21 mouse cellular contexts compared by ENCODE assay signal in genomic region chr5:148575163-148575562, GRCm38 (mm10). TPM values are rescaled to one million over a fixed set of nuclear protein-coding genes. Genes with fewer than 3 reads are reported as not detected.
DNase-seq lines count a peak whose midpoint lies in the region; ATAC-seq and TF ChIP-seq lines count a peak whose summit lies in the region.
"Had no signal": no experiment of that assay in that cellular context is flagged by ENCODE, and none has a peak within 500 bp of the region (broad histone marks: within the 10 kb centered on the region; RNA-seq: fewer than 3 reads in every experiment).

No protein-coding gene starts in this region.

- TF ChIP-seq POLR2A in lung, adult 2 months (IDR thresholded peaks at IDR 0.05; ENCODE audit: borderline replicate concordance, extremely low read depth, low read depth, low read length): no peak
- no peak for TF ChIP-seq POLR2A in MEL (IDR thresholded peaks at IDR 0.05; ENCODE audit: control insufficient read depth in 1 of 2, insufficient read depth in 1 of 2, low read depth in 1 of 2, low read length in 2 of 2, poor library complexity in 1 of 2)

- no peaks in the 10 kb centered on the region for H3K27me3 ChIP-seq in intestine, postnatal 0 days (replicated peaks; ENCODE audit: control insufficient read depth, insufficient read depth, low read length)
- no peaks in the 10 kb centered on the region for H3K27me3 ChIP-seq in intestine, embryonic 15.5 days (replicated peaks)
- no peaks in the 10 kb centered on the region for H3K27me3 ChIP-seq in lung, embryonic 14.5 days (ENCODE audit: insufficient read depth, low read length)
- peaks cover 0 to 1% of the 10 kb centered on the region in 2 experiments; a peak in 1 of 4 replicates for H3K27me3 ChIP-seq in MEL (ENCODE audit: control insufficient read depth in 1 of 2, insufficient read depth in 2 of 2, low read length in 2 of 2)
- no peaks in the 10 kb centered on the region for H3K27me3 ChIP-seq in heart, embryonic 16.5 days (ENCODE audit: control insufficient read depth, insufficient read depth, low read length)
- H3K27me3 ChIP-seq: forebrain, embryonic 12.5 days; limb, embryonic 13.5 days; lung, embryonic 15.5 days; neural tube, embryonic 13.5 days had no signal

- no peak for TF ChIP-seq RAD21 in MEL (IDR thresholded peaks at IDR 0.05; ENCODE audit: low read depth, low read length)

- no peak for ATAC-seq in intestine, postnatal 0 days
- ATAC-seq in intestine, embryonic 15.5 days: no peak
- ATAC-seq in lung, embryonic 14.5 days (ENCODE audit: insufficient read depth): no peak
- ATAC-seq in heart, embryonic 16.5 days (replicated peaks; ENCODE audit: extremely low read depth, insufficient read depth, low FRiP score): no peak
- ATAC-seq: CD4-positive, CD25-positive, alpha-beta regulatory T cell, adult 4 months; hindbrain, postnatal 0 days had no signal

- DNase-seq in lung, embryonic 14.5 days: peak; percentile 25
- DNase-seq in lung, adult 2 months: no peak
- no peak for DNase-seq in MEL (ENCODE audit: low read depth, low spot score)
- no peak for DNase-seq in left cerebral cortex, postnatal 36 days (ENCODE audit: low spot score in 2 of 2)
- DNase-seq in ovary, postnatal 14 days (ENCODE audit: low spot score): no peak
- DNase-seq: adrenal gland, adult 2 months; cerebellum, adult 9-11 months; embryo, embryonic 11 days; gastrocnemius, postnatal 14 days; kidney, postnatal 25 days; layer of hippocampus, adult 9-11 months; right cerebral cortex, postnatal 25 days had no signal

- no peaks in the 10 kb centered on the region for H3K36me3 ChIP-seq in intestine, postnatal 0 days (ENCODE audit: control insufficient read depth, insufficient read depth)
- no peaks in the 10 kb centered on the region for H3K36me3 ChIP-seq in intestine, embryonic 15.5 days
- no peaks in the 10 kb centered on the region for H3K36me3 ChIP-seq in lung, embryonic 14.5 days (ENCODE audit: insufficient read depth)
- no peaks in the 10 kb centered on the region for H3K36me3 ChIP-seq in MEL (ENCODE audit: control insufficient read depth in 1 of 2, insufficient read depth in 2 of 2, low read length in 2 of 2)
- no peaks in the 10 kb centered on the region for H3K36me3 ChIP-seq in heart, embryonic 16.5 days (ENCODE audit: control insufficient read depth, insufficient read depth)
- H3K36me3 ChIP-seq: forebrain, embryonic 12.5 days; limb, embryonic 13.5 days; lung, embryonic 15.5 days; neural tube, embryonic 13.5 days had no signal

- 0 out of 2 replicates have a peak overlapping the region, but pooled peaks have one; percentile 9 for H3K4me2 ChIP-seq in intestine, postnatal 0 days (replicated peaks; ENCODE audit: low read depth)
- H3K4me2 ChIP-seq in intestine, embryonic 15.5 days (replicated peaks): no peak overlapping the region
- H3K4me2 ChIP-seq in lung, embryonic 14.5 days: 0 out of 2 replicates have a peak overlapping the region, but pooled peaks have one; percentile 22
- H3K4me2 ChIP-seq in heart, embryonic 16.5 days (ENCODE audit: low read depth, low read length): peak overlapping the region; percentile 31
- H3K4me2 ChIP-seq: forebrain, embryonic 12.5 days; limb, embryonic 13.5 days; lung, embryonic 15.5 days; neural tube, embryonic 13.5 days had no signal

- H3K9me3 ChIP-seq in intestine, postnatal 0 days (ENCODE audit: control insufficient read depth): no peaks in the 10 kb centered on the region
- no peaks in the 10 kb centered on the region for H3K9me3 ChIP-seq in intestine, embryonic 15.5 days
- no peaks in the 10 kb centered on the region for H3K9me3 ChIP-seq in lung, embryonic 14.5 days (ENCODE audit: low read depth, low read length)
- H3K9me3 ChIP-seq in MEL (replicated peaks; ENCODE audit: insufficient read depth, low read length): no peaks in the 10 kb centered on the region
- H3K9me3 ChIP-seq in heart, embryonic 16.5 days (replicated peaks; ENCODE audit: control insufficient read depth, low read length): 0 out of 2 replicates have a peak, but pooled peaks cover 3% of the 10 kb centered on the region
- H3K9me3 ChIP-seq: forebrain, embryonic 12.5 days; lung, embryonic 15.5 days; neural tube, embryonic 13.5 days had no signal

- H3K4me3 ChIP-seq in intestine, postnatal 0 days (ENCODE audit: low read depth, low read length): no peak overlapping the region
- H3K4me3 ChIP-seq in intestine, embryonic 15.5 days (replicated peaks): no peak overlapping the region
- no peak overlapping the region for H3K4me3 ChIP-seq in lung, embryonic 14.5 days (ENCODE audit: low read depth, low read length)
- no peak overlapping the region for H3K4me3 ChIP-seq in lung, adult 2 months (replicated peaks; ENCODE audit: extremely low read depth, low read depth, low read length)
- peak overlapping the region; percentile 13 to 47; a peak in 2 of 4 replicates for H3K4me3 ChIP-seq in MEL (ENCODE audit: control insufficient read depth in 1 of 2, insufficient read depth in 1 of 2, low read depth in 2 of 2, low read length in 2 of 2)
- 0 out of 2 replicates have a peak overlapping the region, but pooled peaks have one; percentile 1 for H3K4me3 ChIP-seq in heart, embryonic 16.5 days (ENCODE audit: low read length)
- H3K4me3 ChIP-seq: forebrain, embryonic 12.5 days; limb, embryonic 13.5 days; lung, embryonic 15.5 days; neural tube, embryonic 13.5 days had no signal

- H3K9ac ChIP-seq in intestine, postnatal 0 days (ENCODE audit: low read depth, low read length): no peak overlapping the region
- H3K9ac ChIP-seq in intestine, embryonic 15.5 days: no peak overlapping the region
- no peak overlapping the region for H3K9ac ChIP-seq in lung, embryonic 14.5 days
- no peak overlapping the region for H3K9ac ChIP-seq in MEL (ENCODE audit: control insufficient read depth, low read depth, low read length, poor library complexity, severe bottlenecking)
- H3K9ac ChIP-seq in heart, embryonic 16.5 days (ENCODE audit: low read length): no peak overlapping the region
- H3K9ac ChIP-seq: forebrain, embryonic 12.5 days; limb, embryonic 13.5 days; lung, embryonic 15.5 days; neural tube, embryonic 13.5 days had no signal

- intact Hi-C loops in left cerebral cortex, postnatal 36 days (cut with DNase I): no loop called here

- WGBS in intestine, postnatal 0 days: 66% methylated on average over 5 of the region's 5 CpGs
- WGBS in intestine, embryonic 15.5 days: 66% methylated on average over 5 of the region's 5 CpGs
- 51% methylated on average over 5 of the region's 5 CpGs for WGBS in lung, embryonic 14.5 days
- 32% methylated on average over 5 of the region's 5 CpGs for WGBS in lung, adult 2 months
- WGBS in heart, embryonic 16.5 days: 32% methylated on average over 5 of the region's 5 CpGs

- no peak for TF ChIP-seq EP300 in MEL (IDR thresholded peaks at IDR 0.05; ENCODE audit: low read depth in 1 of 2, low read length in 2 of 2)

- no peaks in the 10 kb centered on the region for H3K79me2 ChIP-seq in MEL (ENCODE audit: control insufficient read depth, insufficient read depth, low read length, poor library complexity)

- H3K27ac ChIP-seq in intestine, postnatal 0 days (ENCODE audit: low read depth, low read length): no peak overlapping the region
- no peak overlapping the region for H3K27ac ChIP-seq in intestine, embryonic 15.5 days
- H3K27ac ChIP-seq in lung, embryonic 14.5 days (ENCODE audit: low read depth): no peak overlapping the region
- H3K27ac ChIP-seq in MEL (ENCODE audit: control insufficient read depth, low read depth, low read length): no peak overlapping the region
- H3K27ac ChIP-seq in heart, embryonic 16.5 days (ENCODE audit: low read length): no peak overlapping the region
- H3K27ac ChIP-seq: forebrain, embryonic 12.5 days; hindbrain, postnatal 0 days; limb, embryonic 13.5 days; lung, embryonic 15.5 days had no signal

- TF ChIP-seq CTCF in intestine, postnatal 0 days (IDR thresholded peaks at IDR 0.05; ENCODE audit: low read depth): no peak
- no peak for TF ChIP-seq CTCF in lung, embryonic 14.5 days (IDR thresholded peaks at IDR 0.05; ENCODE audit: low read depth)
- no peak for TF ChIP-seq CTCF in lung, adult 2 months (IDR thresholded peaks at IDR 0.05; ENCODE audit: insufficient read depth, low read length)
- TF ChIP-seq CTCF in MEL (IDR thresholded peaks at IDR 0.05 in 2 of 3, conservative IDR thresholded peaks at IDR 0.05 in 1 of 3; ENCODE audit: control insufficient read depth in 1 of 3, insufficient read depth in 1 of 3, low read depth in 2 of 3, low read length in 3 of 3, poor library complexity in 1 of 3, severe bottlenecking in 1 of 3): no peak

- H3K4me1 ChIP-seq in intestine, postnatal 0 days (replicated peaks; ENCODE audit: control insufficient read depth, insufficient read depth, low read length): peaks cover 3% of the 10 kb centered on the region; the same call in 1 of the 2 replicates
- no peaks in the 10 kb centered on the region for H3K4me1 ChIP-seq in intestine, embryonic 15.5 days (replicated peaks)
- peaks cover 3% of the 10 kb centered on the region; the same call in 1 of the 2 replicates for H3K4me1 ChIP-seq in lung, embryonic 14.5 days (ENCODE audit: insufficient read depth)
- 0 out of 2 replicates have a peak, but pooled peaks cover 2% of the 10 kb centered on the region for H3K4me1 ChIP-seq in lung, adult 2 months (ENCODE audit: control insufficient read depth, insufficient read depth, low read length)
- H3K4me1 ChIP-seq in MEL (ENCODE audit: control insufficient read depth in 1 of 2, insufficient read depth in 2 of 2, low read length in 2 of 2): peaks cover 0 to 6% of the 10 kb centered on the region in 2 experiments; a peak in 2 of 4 replicates
- peaks cover 4% of the 10 kb centered on the region for H3K4me1 ChIP-seq in heart, embryonic 16.5 days (ENCODE audit: control insufficient read depth, insufficient read depth, low read length)
- H3K4me1 ChIP-seq: lung, embryonic 15.5 days had no signal

TF ChIP-seq in MEL, 35 proteins besides CTCF, POLR2A, EP300 and RAD21 (continues in another document):
- TF ChIP-seq TAL1 (IDR thresholded peaks at IDR 0.05; ENCODE audit: low read length) (no peak), ELF1 (IDR thresholded peaks at IDR 0.05; ENCODE audit: low read depth, low read length) (no peak), ZC3H11A (IDR thresholded peaks at IDR 0.05; ENCODE audit: low read depth, low read length) (no peak), HCFC1 (IDR thresholded peaks at IDR 0.05; ENCODE audit: low read depth, low read length) (no peak), MAX (IDR thresholded peaks at IDR 0.05; ENCODE audit: low read length) (no peak), TCF12 (IDR thresholded peaks at IDR 0.05; ENCODE audit: low read depth, low read length) (no peak)

RNA-seq across cellular contexts. Expression of gene Ubl3, which starts 22.6 kb away (rescaled TPM):
- polyA plus RNA-seq in intestine, postnatal 0 days (2015; fragmentation: Nextera tagmentation; extraction: Ambion mirVana): 87.7 and 92.6 TPM in 2 replicates
- 79.9 and 82.9 TPM in 2 replicates for polyA plus RNA-seq in intestine, embryonic 15.5 days (2015; fragmentation: Nextera tagmentation; extraction: Ambion mirVana)
- 86.3 and 89.0 TPM in 2 replicates for polyA plus RNA-seq in lung, embryonic 14.5 days (2014; fragmentation: Nextera tagmentation; extraction: Ambion mirVana)
- 113 and 118 TPM in 2 replicates for polyA plus RNA-seq in lung, adult 2 months (2012; rRNA removed)
- 41.0 and 50.7 TPM in 2 replicates for total RNA-seq in MEL (2012; rRNA removed)
- 10 to 100 TPM in 1 of 2 experiments, not detected in 1; 59.0 TPM for polyA plus RNA-seq in MEL (2012; ENCODE audit: insufficient read depth in 1 of 2, insufficient read length in 2 of 2, low read depth in 1 of 2, low replicate concordance in 2 of 2, missing spikeins in 1 of 2)
- polyA plus RNA-seq in heart, embryonic 16.5 days (2015; fragmentation: Nextera tagmentation; extraction: Ambion mirVana): 60.2 and 70.9 TPM in 2 replicates
- 100 to 1,000 TPM; 236 to 271 TPM for total RNA-seq in left cerebral cortex, postnatal 36 days (2021)

Comparison
In these comparisons a context has a peak if more than half of its experiments do, and no peak if none do; other contexts are left out.
1. H3K4me3 ChIP-seq: peak in MEL (2 of 2) and heart, embryonic 16.5 days (single experiment); none in intestine, postnatal 0 days (single experiment), intestine, embryonic 15.5 days (single experiment), lung, embryonic 14.5 days (single experiment) and lung, adult 2 months (single experiment).